Mouse (Mus musculus) liver, embryonic 13.5 days (tissue): ENCODE results near the gene Akap12. TPM values are rescaled to one million over a fixed set of nuclear protein-coding genes. Genes with fewer than 3 reads are reported as not detected.

Experiments used
- ATAC-seq: fragments of 200-750 bp; cut with Nextera tagmentation; 2 replicates; pipeline ENCODE4 v1.8.0; 2017; ENCODE audit warnings: low read depth, mild to moderate bottlenecking, moderate number of reproducible peaks, moderate library complexity
- DNase-seq: peaks from one replicate; pipeline ENCODE4 v3.0.0; 2022
- H3K27ac ChIP-seq: fragments of 300-500 bp; sonication (generic); 2 replicates; pipeline ENCODE4 v1.5.1; 2015; ENCODE audit warnings: moderate library complexity, mild to moderate bottlenecking, inconsistent platforms
- H3K27me3 ChIP-seq: fragments of 300-500 bp; sonication (generic); 2 replicates; pipeline ENCODE4 v1.6.1; 2015; ENCODE audit warnings: mild to moderate bottlenecking, inconsistent platforms
- H3K36me3 ChIP-seq: fragments of 300-500 bp; sonication (generic); 2 replicates; pipeline ENCODE4 v1.6.1; 2015; ENCODE audit warnings: mild to moderate bottlenecking, inconsistent platforms
- H3K4me1 ChIP-seq: fragments of 300-500 bp; sonication (generic); replicated peaks from 2 replicates; pipeline ENCODE4 v1.6.1; 2015; ENCODE audit warnings: inconsistent platforms
- H3K4me2 ChIP-seq: fragments of 300-500 bp; sonication (generic); 2 replicates; pipeline ENCODE4 v1.6.1; 2015; ENCODE audit warnings: inconsistent platforms, mild to moderate bottlenecking, moderate library complexity
- H3K4me3 ChIP-seq: fragments of 300-500 bp; sonication (generic); replicated peaks from 2 replicates; pipeline ENCODE4 v1.5.1; 2015; ENCODE audit warnings: mild to moderate bottlenecking, inconsistent platforms
- H3K9ac ChIP-seq: fragments of 300-500 bp; sonication (generic); 2 replicates; pipeline ENCODE4 v1.6.1; 2015; ENCODE audit warnings: mild to moderate bottlenecking, inconsistent platforms
- H3K9me3 ChIP-seq: fragments of 300-500 bp; sonication (generic); replicated peaks from 2 replicates; pipeline ENCODE4 v1.6.1; 2016; ENCODE audit warnings: inconsistent platforms
- WGBS: fragments of 180-500 bp; shearing (Covaris S2); methylation state at CpG from one replicate; pipeline ENCODE4 v1.1.7; 2015; ENCODE audit not compliant: insufficient replicate concordance; 5-methylcytosine and 5-hydroxymethylcytosine counted together
- polyA plus RNA-seq: library from polyadenylated mRNA; unstranded; fragments of >200 nt; fragmentation: Nextera tagmentation; extraction: Ambion mirVana; gene quantifications from 2 replicates; pipeline ENCODE4 v1.2.1, GENCODE M21; 2015

The Akap12 gene
- polyA plus RNA-seq, 1 experiment from 2014 or later = 4.6 TPM

GRCm38 (mm10) chr10:4254459-4254858, 11.7 kb upstream of the Akap12 start:
- no peak overlapping the region for H3K4me2 ChIP-seq
- no peak for ATAC-seq
- no peaks in the 10 kb centered on the region for H3K27me3 ChIP-seq
- no peaks in the 10 kb centered on the region for H3K36me3 ChIP-seq
- H3K4me3 ChIP-seq = no peak overlapping the region
- H3K4me1 ChIP-seq = peaks cover 10% of the 10 kb centered on the region
- DNase-seq = no peak
- 49% methylated on average over 5 of the region's 5 CpGs for WGBS
- H3K9ac ChIP-seq = no peak overlapping the region
- H3K27ac ChIP-seq = no peak overlapping the region
- no peaks in the 10 kb centered on the region for H3K9me3 ChIP-seq

GRCm38 (mm10) chr10:4260925-4261324, 5.3 kb upstream of the Akap12 start:
- Histone ChIP-seq H3K9ac (no peak overlapping the region), H3K27ac (no peak overlapping the region), H3K36me3 (no peaks in the 10 kb centered on the region), H3K27me3 (peaks cover 13% of the 10 kb centered on the region), H3K4me1 (peaks cover 4% of the 10 kb centered on the region; the same call in 1 of the 2 replicates), H3K4me3 (no peak overlapping the region), H3K4me2 (no peak overlapping the region), H3K9me3 (no peaks in the 10 kb centered on the region)
- WGBS = 61% methylated on average over 5 of the region's 5 CpGs
- DNase-seq = no peak
- ATAC-seq = no peak

GRCm38 (mm10) chr10:4261359-4261952, 4.7 kb upstream of the Akap12 start:
- no peak overlapping the region for H3K27ac ChIP-seq
- WGBS = 65% methylated on average over 9 of the region's 9 CpGs
- ATAC-seq (no peak), DNase-seq (no peak)
- H3K4me2 ChIP-seq = no peak overlapping the region
- peaks cover 6% of the 10 kb centered on the region; the same call in 1 of the 2 replicates for H3K4me1 ChIP-seq
- H3K9ac ChIP-seq = no peak overlapping the region
- peaks cover 19% of the 10 kb centered on the region for H3K27me3 ChIP-seq
- H3K9me3 ChIP-seq = no peaks in the 10 kb centered on the region
- H3K4me3 ChIP-seq = no peak overlapping the region
- H3K36me3 ChIP-seq = no peaks in the 10 kb centered on the region

- H3K4me1 ChIP-seq = peaks cover 15% of the 10 kb centered on the region; the same call in 1 of the 2 replicates
- ATAC-seq (no peak), DNase-seq (no peak)
- H3K27ac ChIP-seq = no peak overlapping the region
- H3K4me3 ChIP-seq = peak overlapping the region; percentile 50; the same call in 1 of the 2 replicates
- H3K9me3 ChIP-seq = no peaks in the 10 kb centered on the region
- peak overlapping the region; percentile 67 for H3K4me2 ChIP-seq
- H3K36me3 ChIP-seq = no peaks in the 10 kb centered on the region
- no peak overlapping the region for H3K9ac ChIP-seq
- peaks cover 40% of the 10 kb centered on the region for H3K27me3 ChIP-seq
- WGBS = 20% methylated on average over 13 of the region's 13 CpGs
Observed at GRCm38 (mm10) chr10:4265641-4266040, 539 bp upstream of the Akap12 start.

- DNase-seq = no peak
- Histone ChIP-seq H3K4me1 (peaks cover 15% of the 10 kb centered on the region; the same call in 1 of the 2 replicates), H3K9ac (peak overlapping the region; percentile 47; the same call in 1 of the 2 replicates), H3K27me3 (peaks cover 40% of the 10 kb centered on the region), H3K4me3 (peak overlapping the region; percentile 50), H3K36me3 (no peaks in the 10 kb centered on the region), H3K27ac (no peak overlapping the region), H3K9me3 (no peaks in the 10 kb centered on the region), H3K4me2 (peak overlapping the region; percentile 67)
- no peak for ATAC-seq
- WGBS = 5% methylated on average over 11 of the region's 11 CpGs
Observed at GRCm38 (mm10) chr10:4266931-4267310, 741 bp downstream of the Akap12 start.

GRCm38 (mm10) chr10:4267481-4267880, 1.3 kb downstream of the Akap12 start:
- no peaks in the 10 kb centered on the region for H3K36me3 ChIP-seq
- no peak overlapping the region for H3K4me3 ChIP-seq
- H3K9ac ChIP-seq = no peak overlapping the region
- WGBS = 62% methylated on average over 7 of the region's 7 CpGs
- no peak overlapping the region; the same call in 1 of the 2 replicates for H3K4me2 ChIP-seq
- H3K9me3 ChIP-seq = no peaks in the 10 kb centered on the region
- H3K27me3 ChIP-seq = peaks cover 40% of the 10 kb centered on the region
- no peak overlapping the region for H3K27ac ChIP-seq
- DNase-seq (no peak), ATAC-seq (no peak)
- peaks cover 15% of the 10 kb centered on the region; the same call in 1 of the 2 replicates for H3K4me1 ChIP-seq

GRCm38 (mm10) chr10:4268140-4268539, 2.0 kb downstream of the Akap12 start:
- WGBS = 78% methylated on average over 7 of the region's 7 CpGs
- Histone ChIP-seq H3K4me2 (no peak overlapping the region), H3K36me3 (no peaks in the 10 kb centered on the region)

GRCm38 (mm10) chr10:4275572-4275971, 9.4 kb downstream of the Akap12 start:
- 71% methylated on average over 10 of the region's 10 CpGs for WGBS

More at GRCm38 (mm10) chr10:4268140-4268539, 2.0 kb downstream of the Akap12 start:
- H3K27ac ChIP-seq = no peak overlapping the region
- H3K4me1 ChIP-seq = peaks cover 15% of the 10 kb centered on the region; the same call in 1 of the 2 replicates
- no peak overlapping the region for H3K9ac ChIP-seq
- no peak overlapping the region for H3K4me3 ChIP-seq
- DNase-seq (no peak), ATAC-seq (no peak)
- peaks cover 40% of the 10 kb centered on the region for H3K27me3 ChIP-seq
- no peaks in the 10 kb centered on the region for H3K9me3 ChIP-seq

GRCm38 (mm10) chr10:4276081-4276480, 9.9 kb downstream of the Akap12 start:
- WGBS = 83% methylated on average over 13 of the region's 13 CpGs
- H3K27ac ChIP-seq = no peak overlapping the region
- ATAC-seq = no peak

More at GRCm38 (mm10) chr10:4275572-4275971, 9.4 kb downstream of the Akap12 start:
- ATAC-seq = no peak
- no peak for DNase-seq
- Histone ChIP-seq H3K4me1 (no peaks in the 10 kb centered on the region), H3K4me2 (no peak overlapping the region), H3K27me3 (no peaks in the 10 kb centered on the region), H3K36me3 (no peaks in the 10 kb centered on the region), H3K4me3 (no peak overlapping the region), H3K9ac (no peak overlapping the region), H3K27ac (no peak overlapping the region), H3K9me3 (no peaks in the 10 kb centered on the region)

GRCm38 (mm10) chr10:4278041-4278440, 11.9 kb downstream of the Akap12 start:
- H3K27ac ChIP-seq = no peak overlapping the region
- H3K9me3 ChIP-seq = no peaks in the 10 kb centered on the region
- H3K4me2 ChIP-seq = no peak overlapping the region
- no peak overlapping the region for H3K4me3 ChIP-seq
- H3K4me1 ChIP-seq = no peaks in the 10 kb centered on the region
- no peaks in the 10 kb centered on the region for H3K36me3 ChIP-seq
- no peaks in the 10 kb centered on the region for H3K27me3 ChIP-seq
- ATAC-seq (no peak), DNase-seq (no peak)
- WGBS = 48% methylated on average over 6 of the region's 6 CpGs
- no peak overlapping the region for H3K9ac ChIP-seq

More at GRCm38 (mm10) chr10:4276081-4276480, 9.9 kb downstream of the Akap12 start:
- DNase-seq = no peak
- Histone ChIP-seq H3K36me3 (no peaks in the 10 kb centered on the region), H3K4me1 (no peaks in the 10 kb centered on the region), H3K27me3 (no peaks in the 10 kb centered on the region), H3K4me3 (no peak overlapping the region), H3K4me2 (no peak overlapping the region), H3K9me3 (no peaks in the 10 kb centered on the region), H3K9ac (no peak overlapping the region)

GRCm38 (mm10) chr10:4282395-4282794, 16.2 kb downstream of the Akap12 start:
- Histone ChIP-seq H3K36me3 (no peaks in the 10 kb centered on the region), H3K4me3 (no peak overlapping the region), H3K27ac (no peak overlapping the region), H3K4me2 (no peak overlapping the region), H3K4me1 (no peaks in the 10 kb centered on the region), H3K27me3 (no peaks in the 10 kb centered on the region), H3K9me3 (no peaks in the 10 kb centered on the region), H3K9ac (no peak overlapping the region)
- 47% methylated on average over 4 of the region's 4 CpGs for WGBS
- ATAC-seq (no peak), DNase-seq (no peak)

GRCm38 (mm10) chr10:4284781-4285180, 18.6 kb downstream of the Akap12 start:
- WGBS = 55% methylated on average over 1 of the region's 1 CpGs

More at GRCm38 (mm10) chr10:4284781-4285180, 18.6 kb downstream of the Akap12 start:
- H3K27ac ChIP-seq = no peak overlapping the region
- H3K9ac ChIP-seq = no peak overlapping the region
- no peak for DNase-seq
- no peaks in the 10 kb centered on the region for H3K36me3 ChIP-seq
- H3K27me3 ChIP-seq = no peaks in the 10 kb centered on the region
- no peaks in the 10 kb centered on the region for H3K9me3 ChIP-seq
- ATAC-seq = no peak
- H3K4me1 ChIP-seq = no peaks in the 10 kb centered on the region
- H3K4me2 ChIP-seq = no peak overlapping the region
- no peak overlapping the region for H3K4me3 ChIP-seq
